Mouse (Mus musculus) Patski (cell line): Measurements from ENCODE around the gene Zfp526. TPM values are rescaled to one million over a fixed set of nuclear protein-coding genes. Genes with fewer than 3 reads are reported as not detected.

Source experiments
- ATAC-seq: fragments of 100-300 bp; one replicate; pipeline ENCODE4 v1.8.0; 2021
- CTCF ChIA-PET: fragments of 350-600 bp; sonication (Branson Sonifier 250); formaldehyde crosslinking; loops from one replicate; lab custom pipeline; 2022; ENCODE audit warnings: inconsistent platforms; lab: Charles Lee
- POLR2A ChIA-PET: fragments of 350-600 bp; sonication (Branson Sonifier 250); formaldehyde crosslinking; loops from one replicate; lab custom pipeline; 2022; ENCODE audit warnings: antibody characterized with exemption, inconsistent platforms; lab: Charles Lee
- DNase-seq: peaks from one replicate; pipeline ENCODE4 v3.0.0-alpha.2; 2011; ENCODE audit warnings: low read depth, low spot score
- H3K27me3 ChIP-seq: fragments of 371-371 bp; one replicate; pipeline ENCODE4 v1.5.1; 2021
- CTCF ChIP-seq: fragments of 100-300 bp; IDR thresholded peaks from one replicate; pipeline ENCODE4 v1.5.1; 2021
- in situ Hi-C: fragments of 300-500 bp; cut with MboI; formaldehyde crosslinking; loops from 3 replicates; pipeline ENCODE4 v1.11.1; 2018; ENCODE audit warnings: low pct_unique_long_range_greater_than_20kb, mixed read lengths
- polyA plus RNA-seq: library from polyadenylated mRNA; unstranded; gene quantifications from one replicate; pipeline ENCODE4 v1.2.3, GENCODE M21; 2021

The Zfp526 gene
- polyA plus RNA-seq, 1 experiment from 2014 or later, result 7.6 TPM

DNA sequence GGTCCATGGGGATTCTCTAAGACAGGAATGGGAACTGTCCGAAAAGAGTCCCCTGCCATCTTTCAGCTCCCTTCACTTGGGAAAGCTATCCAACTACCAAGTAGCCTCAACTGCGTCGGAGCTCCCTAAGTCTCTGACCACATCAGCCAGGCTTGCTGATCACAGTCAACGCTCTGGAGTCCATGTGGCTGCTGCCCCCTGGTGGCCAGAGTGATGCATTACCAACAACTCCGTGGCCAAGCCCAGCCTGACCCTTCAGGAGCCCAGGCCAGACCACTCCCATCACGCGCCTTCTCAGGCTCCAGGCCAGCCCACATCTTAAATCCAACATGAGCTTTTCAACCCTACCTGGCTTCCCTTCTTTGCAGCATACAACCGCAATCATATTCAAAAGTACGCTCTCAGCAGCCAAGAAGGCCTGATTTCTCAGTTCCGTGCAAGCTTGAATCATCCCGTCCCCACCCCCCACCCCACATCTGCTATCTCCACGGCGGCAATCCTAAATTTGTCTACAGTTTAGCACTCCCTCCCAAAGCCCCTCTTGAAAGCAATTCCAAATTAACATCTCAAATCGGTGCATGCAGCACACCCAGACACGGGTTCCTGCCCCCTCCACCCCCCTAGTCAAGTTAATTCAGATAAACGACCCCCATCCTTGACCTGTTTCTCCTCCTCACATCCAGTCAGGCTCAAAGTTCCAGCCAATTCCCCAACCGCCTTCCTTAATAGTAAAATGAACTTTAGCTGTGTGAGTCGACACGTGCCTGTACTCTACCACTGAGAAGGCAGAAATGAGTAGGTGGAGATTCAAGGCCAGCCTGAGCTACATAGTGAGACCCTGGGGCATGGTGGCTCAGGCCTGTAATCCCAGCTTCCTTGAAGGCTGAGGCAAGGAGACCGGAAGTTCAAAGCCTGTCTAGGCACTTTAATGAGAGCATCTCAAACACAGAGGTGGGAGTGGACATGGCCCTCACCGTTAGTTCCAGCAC lies 33.3 kb upstream of the Zfp526 start:
- ATAC-seq (no peak), DNase-seq (peak; percentile 22)
- POLR2A ChIA-PET, result interaction anchor here (0.9 kb wide), 1 partner anchor 215 kb away, joined by 3 read pairs; no protein-coding TSS in a partner anchor
- CTCF ChIA-PET, result interaction anchor here (0.6 to 2.2 kb wide), 14 partner anchors 8 to 216 kb away, joined by 3 to 11 read pairs (median 4); partner anchors contain the start of gene Pou2f2
- peaks cover 4% of the 10 kb centered on the region for H3K27me3 ChIP-seq
- in situ Hi-C loops, result loop anchor here (25.0 kb wide), 1 partner anchor 399 kb away; no protein-coding TSS in a partner anchor
- TF ChIP-seq CTCF, result peak; percentile 88

DNA sequence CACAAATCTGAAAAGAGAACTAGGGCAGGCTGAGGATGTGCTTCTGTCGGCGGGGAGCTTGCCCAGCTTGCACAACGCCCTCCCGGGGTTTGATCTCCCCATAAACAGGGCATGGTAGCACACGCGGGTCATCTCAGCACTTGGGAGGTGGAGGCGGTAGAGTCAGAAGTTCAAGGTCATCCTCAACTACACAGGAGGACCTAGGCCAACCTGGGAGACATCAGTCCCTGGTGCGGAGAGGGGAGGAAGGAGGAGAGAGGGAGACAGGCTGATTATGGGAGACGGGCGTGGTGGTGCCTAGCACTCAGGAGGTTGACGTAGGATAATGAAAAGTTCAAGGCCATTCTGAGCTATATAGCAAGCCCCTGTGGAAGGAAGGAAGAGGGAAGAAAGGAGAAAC lies 30.4 kb upstream of the Zfp526 start:
- CTCF ChIA-PET, result no interaction called here
- in situ Hi-C loops, result loop anchor here (25.0 kb wide), 1 partner anchor 396 kb away; no protein-coding TSS in a partner anchor
- no peak for DNase-seq
- H3K27me3 ChIP-seq, result peaks cover 10% of the 10 kb centered on the region
- POLR2A ChIA-PET, result no interaction called here
- no peak for ATAC-seq
- no peak for TF ChIP-seq CTCF

DNA sequence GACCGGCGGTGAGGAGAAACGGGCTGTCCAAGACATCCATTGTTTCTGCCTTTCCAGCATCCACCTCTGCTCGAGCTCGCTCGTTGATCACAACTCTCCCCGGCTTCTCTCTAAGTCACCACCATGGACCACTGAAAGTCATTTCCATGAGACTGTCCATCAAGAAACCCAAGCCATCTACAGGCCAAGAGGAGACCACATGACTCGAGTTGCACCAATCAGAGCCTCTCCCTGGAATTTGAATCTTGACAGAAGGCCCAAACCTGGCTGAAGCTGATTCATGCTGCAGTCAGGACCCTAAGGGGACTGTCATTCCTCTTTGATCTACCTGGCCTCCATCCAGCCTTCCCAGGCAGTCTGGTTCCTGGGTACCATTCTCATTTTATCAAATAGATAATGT lies 29.1 kb upstream of the Zfp526 start:
- DNase-seq, result no peak
- no peak for ATAC-seq
- ChIA-PET CTCF (no interaction called here), POLR2A (no interaction called here)
- in situ Hi-C loops, result loop anchor here (25.0 kb wide), 1 partner anchor 395 kb away; no protein-coding TSS in a partner anchor
- no peak for TF ChIP-seq CTCF
- H3K27me3 ChIP-seq, result peaks cover 7% of the 10 kb centered on the region

DNA sequence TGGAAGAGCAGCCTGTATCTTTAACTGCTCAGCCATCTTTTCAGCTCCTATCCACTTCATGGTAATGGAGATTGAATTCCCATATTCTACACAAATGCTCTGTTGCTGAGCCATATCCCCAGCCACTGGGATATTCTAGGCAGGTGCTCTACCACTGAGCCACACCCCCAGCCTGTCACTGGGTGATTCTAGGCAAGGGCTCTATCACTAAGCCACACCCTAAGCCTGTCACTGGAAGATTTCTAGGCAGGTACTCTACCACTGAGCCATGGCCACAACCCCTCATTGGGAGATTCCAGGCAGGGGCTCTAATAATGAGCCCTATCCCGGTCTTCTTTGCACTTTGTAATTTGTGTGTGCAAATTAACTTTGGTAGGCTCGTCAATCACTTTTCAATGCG lies 26.1 kb upstream of the Zfp526 start:
- ATAC-seq (no peak), DNase-seq (no peak)
- ChIA-PET CTCF (interaction anchor here (1.9 kb wide), 1 partner anchor 8 kb away, joined by 5 read pairs; no protein-coding TSS in a partner anchor), POLR2A (no interaction called here)
- no peak for TF ChIP-seq CTCF
- in situ Hi-C loops, result loop anchor here (25.0 kb wide), 1 partner anchor 392 kb away; no protein-coding TSS in a partner anchor
- H3K27me3 ChIP-seq, result peaks cover 7% of the 10 kb centered on the region

DNA sequence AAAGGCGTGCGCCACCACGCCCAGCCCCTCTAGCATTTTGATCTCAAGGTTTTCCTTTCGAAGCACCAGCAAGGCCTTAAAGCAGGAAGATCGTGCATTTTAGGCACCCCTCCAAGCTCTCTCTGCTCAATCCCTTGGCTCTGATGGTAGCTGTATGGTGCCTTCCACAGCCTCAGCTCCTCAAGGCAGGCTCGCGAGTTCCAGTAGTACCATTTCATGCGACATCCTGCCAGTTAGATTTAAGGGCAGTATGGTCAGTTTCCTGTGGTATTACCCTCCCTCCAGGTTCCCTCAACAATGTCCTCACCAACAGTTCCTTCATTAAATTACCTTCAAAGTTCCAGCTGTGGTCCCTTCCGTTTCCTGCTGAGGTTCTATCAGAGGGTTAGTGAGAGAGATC lies 25.1 kb upstream of the Zfp526 start:
- ChIA-PET CTCF (interaction anchor here (1.9 kb wide), 1 partner anchor 9 kb away, joined by 5 read pairs; no protein-coding TSS in a partner anchor), POLR2A (no interaction called here)
- in situ Hi-C loops, result loop anchor here (25.0 kb wide), 1 partner anchor 391 kb away; no protein-coding TSS in a partner anchor
- no peak for TF ChIP-seq CTCF
- DNase-seq (no peak), ATAC-seq (no peak)
- peaks cover 7% of the 10 kb centered on the region for H3K27me3 ChIP-seq

DNA sequence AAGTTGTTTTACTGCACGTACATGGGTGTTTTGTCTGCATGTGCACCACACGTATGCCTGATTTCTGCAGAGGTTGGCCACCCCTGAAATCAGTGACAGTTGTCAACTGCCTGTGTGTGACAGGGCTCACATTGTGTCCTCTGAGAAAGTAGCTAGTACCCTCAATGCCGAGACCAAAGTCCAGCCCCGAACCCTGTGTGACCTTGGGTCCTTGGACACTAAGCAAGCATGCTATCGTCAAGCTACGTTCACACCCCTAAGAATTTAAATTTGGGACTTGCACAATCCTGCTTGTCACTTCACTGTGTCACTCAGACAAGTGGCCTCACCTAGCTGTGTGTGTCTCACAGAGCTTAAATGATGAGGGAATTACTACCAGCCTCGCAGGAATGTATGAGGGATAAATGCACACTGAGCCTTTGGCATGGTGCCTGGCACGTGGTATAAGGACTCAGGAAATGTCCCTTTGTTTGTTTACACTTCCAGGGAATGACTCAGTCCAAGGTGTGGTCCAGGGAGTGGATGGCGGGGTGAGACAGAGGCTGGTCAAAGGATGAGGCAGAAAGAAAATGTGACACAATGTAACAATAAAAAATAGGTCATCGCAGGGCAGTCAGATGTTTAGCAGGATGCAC lies 23.7 kb upstream of the Zfp526 start:
- in situ Hi-C loops, result loop anchor here (25.0 kb wide), 1 partner anchor 390 kb away; no protein-coding TSS in a partner anchor
- ChIA-PET POLR2A (no interaction called here), CTCF (interaction anchor here (1.1 kb wide), 1 partner anchor 10 kb away, joined by 4 read pairs; no protein-coding TSS in a partner anchor)
- TF ChIP-seq CTCF, result no peak
- no peak for DNase-seq
- peaks cover 7% of the 10 kb centered on the region for H3K27me3 ChIP-seq
- peak; percentile 76 for ATAC-seq

DNA sequence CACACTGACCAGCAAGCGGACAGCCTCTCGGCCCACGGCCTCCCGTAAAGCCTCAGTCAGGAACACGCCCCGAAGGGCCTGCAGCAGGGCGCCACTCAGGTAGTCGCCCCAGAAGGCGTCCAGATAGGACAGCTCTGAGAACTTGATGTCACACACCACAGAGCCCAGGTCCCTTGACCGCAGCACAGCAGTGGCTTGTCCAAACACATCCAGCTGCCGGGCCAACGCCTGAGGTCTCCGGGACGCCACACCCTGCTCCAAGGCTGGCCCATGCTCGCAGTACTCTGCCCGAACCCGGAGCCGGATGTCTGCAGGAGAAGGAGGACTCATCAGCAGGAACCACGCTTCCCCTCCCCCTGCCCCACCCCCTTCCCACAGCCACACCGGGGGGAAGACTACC lies 17.6 kb upstream of the Zfp526 start:
- DNase-seq (no peak), ATAC-seq (no peak)
- POLR2A ChIA-PET, result interaction anchor here (1.1 kb wide), 1 partner anchor 9 kb away, joined by 3 read pairs; no protein-coding TSS in a partner anchor
- TF ChIP-seq CTCF, result no peak
- CTCF ChIA-PET, result no interaction called here
- no peaks in the 10 kb centered on the region for H3K27me3 ChIP-seq
- in situ Hi-C loops, result no loop called here

DNA sequence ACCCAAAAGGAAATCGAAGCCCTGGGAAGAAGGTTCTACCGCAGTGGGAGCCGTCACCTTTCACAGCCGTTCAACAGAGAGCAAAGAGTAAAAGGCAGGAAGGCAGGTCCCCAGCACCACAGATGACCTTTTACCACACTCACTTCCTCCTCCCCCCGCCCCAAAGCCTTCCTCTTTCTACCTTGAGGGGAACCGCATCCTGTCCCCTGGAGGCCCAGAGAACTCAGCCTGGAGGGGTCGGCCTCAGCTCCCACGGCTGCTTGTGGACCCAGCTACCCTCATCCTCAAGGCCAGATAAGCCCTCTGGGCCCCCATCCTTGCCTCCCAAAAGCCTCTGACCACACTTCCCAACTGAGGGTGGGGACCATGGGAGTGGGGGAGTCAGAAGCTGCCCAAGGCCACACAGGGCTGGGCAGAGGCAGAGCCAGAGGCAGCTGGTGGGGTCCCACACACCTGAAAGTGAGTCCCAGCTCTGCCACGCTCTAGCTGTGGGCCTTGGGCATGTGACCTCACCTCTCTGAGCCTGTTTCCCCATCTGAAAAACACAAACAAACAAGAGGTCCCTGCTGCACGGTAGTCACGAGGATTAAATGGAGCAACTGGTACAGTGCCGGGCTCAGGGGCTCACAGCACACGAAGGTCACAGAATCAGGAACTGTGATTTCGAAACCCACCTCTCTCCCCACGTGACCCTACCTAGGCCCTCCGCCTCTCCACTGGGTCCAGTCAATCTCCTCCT lies 15.7 kb upstream of the Zfp526 start:
- in situ Hi-C loops, result no loop called here
- POLR2A ChIA-PET, result no interaction called here
- CTCF ChIA-PET, result no interaction called here

DNA sequence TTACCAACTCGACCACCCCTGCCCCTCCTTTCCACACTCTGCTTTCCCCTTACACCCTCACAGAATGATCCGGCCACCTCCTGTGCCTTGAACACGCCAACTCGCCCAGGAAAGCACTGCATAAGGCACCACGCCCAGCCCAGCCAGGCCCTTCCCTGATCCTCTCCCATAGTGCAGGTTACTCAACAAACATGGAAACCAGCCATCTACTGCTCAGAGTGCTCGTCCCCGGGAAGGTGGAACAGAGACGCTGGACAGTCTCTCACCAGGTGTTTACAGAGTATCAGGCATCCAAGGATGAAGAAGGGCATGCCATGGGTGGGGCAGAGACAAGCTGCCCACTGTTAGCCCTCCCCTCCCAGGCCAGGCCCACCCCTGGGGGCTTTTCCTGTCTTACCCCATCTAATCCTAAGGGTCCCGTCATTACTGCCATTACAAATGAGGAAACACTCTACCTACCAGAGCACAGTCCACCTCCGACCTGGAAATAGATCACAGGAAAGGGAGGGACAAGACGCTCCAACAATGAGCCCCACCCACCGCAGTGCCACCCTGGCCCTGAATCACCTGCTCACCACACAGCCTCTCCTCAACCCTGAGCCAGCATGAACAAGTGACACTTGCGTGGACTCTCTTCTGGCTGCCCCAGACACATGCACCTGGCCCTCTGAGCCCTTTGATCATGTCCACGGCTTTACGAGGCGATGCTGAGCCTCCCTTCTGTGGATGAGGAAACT lies 15.0 kb upstream of the Zfp526 start:
- no peak for TF ChIP-seq CTCF
- in situ Hi-C loops, result no loop called here
- no peak for ATAC-seq
- H3K27me3 ChIP-seq, result no peaks in the 10 kb centered on the region
- ChIA-PET POLR2A (no interaction called here), CTCF (interaction anchor here (2.2 kb wide), 1 partner anchor 12 kb away, joined by 11 read pairs; no protein-coding TSS in a partner anchor)
- no peak for DNase-seq

More for the DNA sequence above, 15.7 kb upstream of the Zfp526 start:
- DNase-seq, result no peak
- no peaks in the 10 kb centered on the region for H3K27me3 ChIP-seq
- ATAC-seq, result no peak
- TF ChIP-seq CTCF, result no peak
